Mouse (Mus musculus) ES-E14 (cell line): ENCODE measurements around the gene Dmkn.

ENCODE experiments used
- CHD2 ChIP-seq: IDR thresholded peaks from 2 replicates; pipeline ENCODE4 v1.6.1; 2014; ENCODE audit warnings: mild to moderate bottlenecking, low read depth, low read length, inconsistent platforms
- HCFC1 ChIP-seq: IDR thresholded peaks from 2 replicates; pipeline ENCODE4 v1.6.1; 2012; ENCODE audit warnings: low read length, inconsistent platforms, borderline replicate concordance; ENCODE audit not compliant: insufficient read depth
- MAFK ChIP-seq: IDR thresholded peaks from 2 replicates; pipeline ENCODE4 v1.6.1; 2014; ENCODE audit warnings: mild to moderate bottlenecking, low read depth, low read length, inconsistent platforms; ENCODE audit not compliant: insufficient read depth
- ZNF384 ChIP-seq: IDR thresholded peaks from 2 replicates; pipeline ENCODE4 v1.6.1; 2012; ENCODE audit warnings: low read depth, low read length, inconsistent platforms

- no peak for TF ChIP-seq CHD2
- no peak for TF ChIP-seq ZNF384
- TF ChIP-seq HCFC1 = no peak
- TF ChIP-seq MAFK = no peak
These were observed 4.7 kb upstream of the Dmkn start for GRCm38 (mm10) chr7:30758853-30759252.
